Mouse (Mus musculus) lung, embryonic 16.5 days (tissue): Measurements from ENCODE around the gene Dnajc21. TPM values are rescaled to one million over a fixed set of nuclear protein-coding genes. Genes with fewer than 3 reads are reported as not detected.

Experiments used
- ATAC-seq: fragments of 200-750 bp; cut with Nextera tagmentation; 2 replicates; pipeline ENCODE4 v1.8.0; 2017; ENCODE audit warnings: low read depth, mild to moderate bottlenecking, moderate library complexity
- H3K27ac ChIP-seq: fragments of 300-500 bp; sonication (generic); 2 replicates; pipeline ENCODE4 v1.5.1; 2014; ENCODE audit warnings: mild to moderate bottlenecking, control low read depth, low read length
- H3K27me3 ChIP-seq: fragments of 300-500 bp; sonication (generic); 2 replicates; pipeline ENCODE4 v1.6.1; 2014; ENCODE audit warnings: low read depth, low read length, mixed read lengths; ENCODE audit not compliant: control insufficient read depth, insufficient read depth
- H3K36me3 ChIP-seq: fragments of 300-500 bp; sonication (generic); 2 replicates; pipeline ENCODE4 v1.6.1; 2014; ENCODE audit warnings: low read length; ENCODE audit not compliant: control insufficient read depth, insufficient read depth
- H3K4me1 ChIP-seq: fragments of 300-500 bp; sonication (generic); replicated peaks from 2 replicates; pipeline ENCODE4 v1.6.1; 2014; ENCODE audit warnings: low read length, mixed read lengths; ENCODE audit not compliant: control insufficient read depth, insufficient read depth
- H3K4me2 ChIP-seq: fragments of 300-500 bp; sonication (generic); 2 replicates; pipeline ENCODE4 v1.6.1; 2014; ENCODE audit warnings: low read depth, low read length, control low read depth
- H3K4me3 ChIP-seq: fragments of 300-500 bp; sonication (generic); 2 replicates; pipeline ENCODE4 v1.5.1; 2014; ENCODE audit warnings: mild to moderate bottlenecking, low read length, control low read depth
- H3K9ac ChIP-seq: fragments of 300-500 bp; sonication (generic); 2 replicates; pipeline ENCODE4 v1.6.1; 2014; ENCODE audit warnings: low read length, control low read depth
- H3K9me3 ChIP-seq: fragments of 300-500 bp; sonication (generic); 2 replicates; pipeline ENCODE4 v1.6.1; 2016; ENCODE audit warnings: low read length; ENCODE audit not compliant: control insufficient read depth
- WGBS: fragments of 180-500 bp; shearing (Covaris S2); extraction: QIAGEN DNeasy Blood & Tissue Kit; methylation state at CpG from one replicate; pipeline ENCODE4 v1.1.7; 2014; 5-methylcytosine and 5-hydroxymethylcytosine counted together
- polyA plus RNA-seq: library from polyadenylated mRNA; unstranded; fragments of >200 nt; fragmentation: Nextera tagmentation; extraction: Ambion mirVana; gene quantifications from 2 replicates; pipeline ENCODE4 v1.2.1, GENCODE M21; 2015

The Dnajc21 gene
- polyA plus RNA-seq, 1 experiment from 2014 or later: 7.7 TPM

GRCm38 (mm10) chr15:10413656-10414055 is 56.7 kb downstream of the Dnajc21 start:
- Histone ChIP-seq H3K27me3 (no peaks in the 10 kb centered on the region), H3K27ac (no peak overlapping the region), H3K4me3 (no peak overlapping the region), H3K9me3 (no peaks in the 10 kb centered on the region), H3K4me1 (no peaks in the 10 kb centered on the region), H3K36me3 (no peaks in the 10 kb centered on the region), H3K9ac (no peak overlapping the region), H3K4me2 (no peak overlapping the region)
- 86% methylated on average over 6 of the region's 6 CpGs for WGBS
- ATAC-seq: no peak

GRCm38 (mm10) chr15:10410881-10411280 is 59.4 kb downstream of the Dnajc21 start:
- 70% methylated on average over 2 of the region's 2 CpGs for WGBS
- H3K27ac ChIP-seq: no peak overlapping the region

GRCm38 (mm10) chr15:10409842-10410241 is 60.5 kb downstream of the Dnajc21 start:
- ATAC-seq: no peak
- H3K9me3 ChIP-seq: no peaks in the 10 kb centered on the region
- H3K9ac ChIP-seq: no peak overlapping the region
- H3K4me1 ChIP-seq: no peaks in the 10 kb centered on the region
- no peak overlapping the region for H3K27ac ChIP-seq
- WGBS: 82% methylated on average over 3 of the region's 3 CpGs
- H3K4me3 ChIP-seq: no peak overlapping the region
- H3K27me3 ChIP-seq: no peaks in the 10 kb centered on the region
- no peaks in the 10 kb centered on the region for H3K36me3 ChIP-seq
- H3K4me2 ChIP-seq: no peak overlapping the region

More at GRCm38 (mm10) chr15:10410881-10411280, 59.4 kb downstream of the Dnajc21 start:
- Histone ChIP-seq H3K4me1 (no peaks in the 10 kb centered on the region), H3K36me3 (no peaks in the 10 kb centered on the region), H3K27me3 (no peaks in the 10 kb centered on the region), H3K9ac (no peak overlapping the region), H3K4me2 (no peak overlapping the region), H3K4me3 (no peak overlapping the region), H3K9me3 (no peaks in the 10 kb centered on the region)
- no peak for ATAC-seq

- ATAC-seq: 0 out of 2 replicates have a peak, but pooled peaks have one; percentile 31
- WGBS: 65% methylated on average over 3 of the region's 3 CpGs
- H3K4me1 ChIP-seq: no peaks in the 10 kb centered on the region
- H3K4me2 ChIP-seq: no peak overlapping the region
- no peaks in the 10 kb centered on the region for H3K9me3 ChIP-seq
- no peaks in the 10 kb centered on the region for H3K36me3 ChIP-seq
- H3K27me3 ChIP-seq: no peaks in the 10 kb centered on the region
- H3K9ac ChIP-seq: no peak overlapping the region
- H3K4me3 ChIP-seq: no peak overlapping the region
- H3K27ac ChIP-seq: no peak overlapping the region
Observed at GRCm38 (mm10) chr15:10400415-10400814, 69.9 kb downstream of the Dnajc21 start.

GRCm38 (mm10) chr15:10399795-10400194 is 70.5 kb downstream of the Dnajc21 start:
- Histone ChIP-seq H3K9ac (no peak overlapping the region), H3K4me2 (no peak overlapping the region), H3K9me3 (no peaks in the 10 kb centered on the region), H3K4me3 (no peak overlapping the region), H3K4me1 (no peaks in the 10 kb centered on the region), H3K36me3 (no peaks in the 10 kb centered on the region), H3K27ac (no peak overlapping the region), H3K27me3 (no peaks in the 10 kb centered on the region)
- peak; percentile 89 for ATAC-seq
- WGBS: 44% methylated on average over 2 of the region's 2 CpGs

Other genes with a start within 250 kb of the Dnajc21 start
- gene Gm21973, start 145.1 kb downstream of the Dnajc21 start, polyA plus RNA-seq: not detected in 2 replicates
- gene Agxt2, start 112.0 kb downstream of the Dnajc21 start, polyA plus RNA-seq: 0.09 and 0.28 TPM in 2 replicates
- gene Brix1, start 15.4 kb upstream of the Dnajc21 start, polyA plus RNA-seq: 77.0 and 99.6 TPM in 2 replicates
- 29.6 and 31.6 TPM in 2 replicates for gene Rad1, start 15.5 kb upstream of the Dnajc21 start, polyA plus RNA-seq
- gene Ttc23l, start 88.2 kb upstream of the Dnajc21 start, polyA plus RNA-seq: not detected in 2 replicates
- gene Rai14, start 244.1 kb upstream of the Dnajc21 start, polyA plus RNA-seq: 80.9 and 84.2 TPM in 2 replicates